Mouse (Mus musculus): ENCODE data around the gene Hcn2.
A peak's percentile ranks its signal among the peaks of the same experiment; 100 is the strongest.
"Not testable (repeated sequence)": the region's sequence is repeated elsewhere in the genome, so short reads cannot be mapped to it uniquely, and the experiment has no call there.

Gene Hcn2

DNA sequence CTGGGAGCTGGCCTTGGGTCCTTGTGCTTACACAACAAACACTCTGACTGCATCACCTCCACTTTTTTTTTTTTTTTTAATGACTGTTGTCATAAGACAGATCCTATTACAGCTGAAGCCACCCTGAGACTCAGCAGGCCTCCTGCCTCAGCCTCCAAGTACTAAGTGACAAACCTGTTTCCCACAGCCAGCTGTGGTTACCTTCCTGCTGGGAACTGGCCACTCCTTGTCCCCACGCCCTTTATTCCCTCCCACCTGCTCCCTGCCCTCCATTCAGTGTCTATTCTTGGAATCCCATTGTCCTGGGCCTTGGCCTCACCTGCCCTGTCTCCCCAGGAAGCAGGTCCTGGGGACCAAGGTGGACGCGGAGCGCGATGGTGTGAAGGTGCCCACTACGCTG is 28.9 kb upstream of the Hcn2 start:
- DNase-seq (ENCODE audit: low read depth, low spot score): no peak

DNA sequence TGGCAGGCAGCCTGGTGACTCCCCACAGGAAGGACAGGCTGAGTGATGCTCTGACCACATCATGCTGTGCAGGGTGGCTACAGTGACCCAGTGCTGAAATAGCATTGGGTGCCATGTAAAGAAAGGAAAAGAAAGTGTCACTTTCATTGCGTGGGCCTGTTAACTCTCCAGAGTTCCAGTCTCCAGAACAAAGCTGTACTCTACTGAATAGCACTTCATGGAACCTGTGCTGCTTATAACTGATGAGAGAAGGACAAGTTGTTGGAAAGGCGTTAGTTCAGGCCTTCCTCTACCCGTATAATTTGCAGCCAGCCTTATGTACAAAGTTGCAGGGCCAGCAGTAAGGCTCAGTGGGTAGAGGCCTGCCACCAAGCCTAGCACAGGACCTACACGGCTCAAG is 27.7 kb upstream of the Hcn2 start, which contains the start of gene Gzmm:
Gzmm (plus strand) TSS at position 301 of the 400 bp plus-strand sequence.
- no peak for DNase-seq (ENCODE audit: low read depth, low spot score)

DNA sequence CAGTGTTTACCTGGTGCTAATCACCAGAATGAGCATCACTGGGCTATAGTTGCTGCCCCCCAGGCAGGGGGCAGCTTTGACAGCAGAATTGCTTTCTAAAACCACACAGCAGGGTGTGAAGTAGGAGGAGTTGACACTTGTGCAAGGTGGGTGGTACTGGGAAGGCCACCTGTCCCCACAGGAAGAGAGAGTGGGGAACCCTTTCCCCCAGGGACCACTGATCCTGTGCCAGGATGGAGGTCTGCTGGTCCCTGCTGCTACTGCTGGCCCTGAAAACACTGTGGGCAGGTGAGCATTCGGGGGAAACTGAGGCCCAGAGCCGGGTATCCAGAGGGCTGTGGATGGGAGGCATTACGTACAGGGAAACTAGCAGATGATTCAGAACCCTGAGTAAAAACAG is 27.3 kb upstream of the Hcn2 start:
- no peak for DNase-seq (ENCODE audit: low read depth, low spot score)

DNA sequence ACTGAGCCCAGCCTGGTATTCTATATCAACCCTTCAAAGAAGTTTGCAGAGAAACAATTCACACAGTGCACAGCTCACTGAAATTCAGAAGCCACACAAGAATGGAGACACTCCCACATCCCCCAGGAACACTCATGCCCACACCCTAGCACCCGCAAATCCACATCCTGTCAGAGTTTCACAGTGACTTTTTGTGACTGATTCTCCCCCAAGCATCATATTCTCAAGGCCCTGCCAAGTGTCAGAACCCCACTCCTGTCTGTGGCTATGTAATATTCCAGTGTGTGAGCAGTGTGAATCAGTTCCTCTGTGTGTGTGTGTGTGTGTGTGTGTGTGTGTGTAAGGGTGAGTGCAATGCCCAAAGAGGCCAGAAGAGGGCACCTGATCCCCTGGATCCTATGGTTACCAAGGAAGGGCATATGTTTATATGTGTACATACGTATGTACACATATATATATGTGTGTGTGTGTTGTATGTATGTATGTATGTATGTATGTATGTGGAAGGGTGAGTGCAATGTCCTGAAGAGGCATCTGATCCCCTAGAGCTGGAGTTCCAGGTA is 24.4 kb upstream of the Hcn2 start:
- DNase-seq (ENCODE audit: low read depth, low spot score): no peak

DNA sequence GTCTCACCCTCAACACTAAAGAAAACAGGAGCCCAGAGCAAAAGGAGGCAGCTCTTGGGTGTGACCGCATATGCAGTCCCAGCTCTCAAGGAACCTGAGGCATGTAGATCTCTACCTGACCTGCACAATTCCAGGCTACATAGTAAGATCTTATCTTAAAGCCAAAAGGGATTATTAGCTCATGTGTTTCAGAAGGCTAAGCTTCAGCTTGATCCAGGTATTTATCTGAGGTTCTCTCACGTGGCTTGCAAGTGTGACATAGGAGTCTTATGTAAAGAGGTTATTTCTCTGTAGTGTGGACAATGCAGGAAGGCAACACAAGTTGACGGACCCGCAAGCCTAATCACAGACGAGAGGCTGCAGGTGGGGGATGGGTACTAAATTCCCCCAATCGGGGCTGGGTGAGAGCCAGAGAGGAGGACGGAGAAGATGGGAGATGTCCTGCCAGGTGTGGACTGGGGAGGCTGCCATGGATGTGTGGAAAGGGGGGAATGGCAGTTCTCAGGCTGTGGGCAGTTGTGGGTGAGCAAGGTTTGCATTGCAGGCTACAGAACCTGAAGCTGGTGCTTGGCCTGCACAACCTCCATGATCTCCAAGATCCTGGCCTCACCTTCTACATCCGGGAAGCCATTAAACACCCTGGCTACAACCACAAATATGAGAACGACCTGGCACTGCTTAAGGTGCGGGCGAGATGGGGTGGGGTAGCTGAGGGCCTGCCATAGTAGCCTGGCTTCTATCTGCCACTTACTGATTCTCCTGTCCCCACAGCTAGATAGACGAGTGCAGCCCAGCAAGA is 22.7 kb upstream of the Hcn2 start:
- no peak for DNase-seq (ENCODE audit: low read depth, low spot score)

DNA sequence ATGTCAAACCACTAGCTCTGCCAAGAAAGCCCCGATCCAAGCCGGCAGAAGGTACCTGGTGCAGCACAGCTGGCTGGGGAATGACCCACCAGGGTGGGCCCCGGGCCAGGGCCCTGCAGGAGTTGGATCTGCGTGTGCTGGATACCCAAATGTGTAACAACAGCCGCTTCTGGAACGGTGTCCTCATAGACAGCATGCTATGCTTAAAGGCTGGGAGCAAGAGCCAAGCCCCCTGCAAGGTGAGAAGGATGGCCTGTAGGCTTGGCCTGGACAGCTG is 22.1 kb upstream of the Hcn2 start:
- no peak for DNase-seq (ENCODE audit: low read depth, low spot score)

DNA sequence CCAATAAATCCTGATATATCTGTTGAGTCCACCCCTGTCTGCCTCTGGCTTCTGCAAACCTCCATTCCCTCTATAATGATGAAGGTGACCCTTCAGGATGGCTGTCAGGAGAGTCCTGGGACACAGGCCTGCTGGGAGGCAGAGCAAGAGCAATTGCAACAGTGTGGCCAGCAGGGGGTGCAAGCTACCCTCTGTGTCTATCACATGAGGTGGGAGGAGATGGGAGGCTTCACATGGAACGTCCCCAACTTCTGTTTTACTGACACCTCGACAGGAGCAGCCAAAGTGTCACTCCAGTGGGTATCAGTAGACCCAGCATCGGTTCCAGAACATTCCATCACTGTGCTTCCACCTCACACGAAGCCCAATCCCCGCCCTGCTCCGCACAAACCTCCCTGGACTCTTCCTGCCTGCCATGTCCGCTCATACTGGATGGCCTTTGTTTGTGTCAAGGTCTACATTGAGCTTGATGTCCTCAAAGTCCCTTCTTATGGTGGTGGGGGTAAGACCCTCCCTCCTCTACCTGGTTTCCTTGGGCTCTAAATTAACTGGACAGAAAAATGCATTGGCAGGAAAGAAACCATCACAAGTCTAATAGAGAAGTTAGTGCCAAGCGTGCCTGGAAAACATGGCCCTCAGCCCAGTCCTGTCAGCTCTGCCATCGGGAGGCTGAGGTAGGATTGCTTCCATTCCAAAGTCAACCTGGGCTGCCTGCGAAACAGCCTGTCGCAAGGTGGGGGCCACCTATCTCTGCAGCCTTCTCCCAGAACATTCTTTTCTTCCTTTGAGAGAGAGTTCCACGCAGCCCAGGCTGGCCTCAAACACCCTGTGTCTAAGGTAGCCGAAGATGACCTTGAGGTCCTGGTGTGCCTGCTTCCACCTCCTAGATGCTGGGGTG is 21.0 kb upstream of the Hcn2 start:
- peak; percentile 76 for DNase-seq (ENCODE audit: low read depth, low spot score)

DNA sequence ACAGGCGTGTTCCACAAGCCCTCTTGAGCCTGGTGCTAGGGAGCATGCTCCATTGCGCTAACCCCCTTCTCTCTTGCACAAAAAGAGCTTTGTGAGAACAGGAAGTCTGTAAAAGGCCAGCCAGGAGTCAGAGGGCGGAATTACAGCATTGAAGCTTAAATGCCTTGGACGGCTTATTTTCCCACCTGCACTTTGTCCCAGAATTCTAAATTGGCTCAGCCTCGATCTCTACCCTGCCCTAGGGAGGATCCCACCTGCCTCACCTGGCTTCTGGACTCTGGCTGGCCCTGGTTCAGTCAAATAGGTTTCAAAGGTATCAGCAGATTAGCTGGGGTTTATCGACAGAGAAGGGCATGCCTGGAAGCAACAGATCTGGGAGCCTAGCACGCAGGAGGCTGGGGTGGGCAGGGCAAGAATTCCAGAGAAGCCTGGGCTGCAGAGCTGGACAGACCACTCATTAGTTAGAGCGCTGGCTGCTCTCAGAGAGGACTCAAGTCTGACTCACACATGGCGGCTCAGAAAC is 20.2 kb upstream of the Hcn2 start:
- DNase-seq (ENCODE audit: low read depth, low spot score): no peak

DNA sequence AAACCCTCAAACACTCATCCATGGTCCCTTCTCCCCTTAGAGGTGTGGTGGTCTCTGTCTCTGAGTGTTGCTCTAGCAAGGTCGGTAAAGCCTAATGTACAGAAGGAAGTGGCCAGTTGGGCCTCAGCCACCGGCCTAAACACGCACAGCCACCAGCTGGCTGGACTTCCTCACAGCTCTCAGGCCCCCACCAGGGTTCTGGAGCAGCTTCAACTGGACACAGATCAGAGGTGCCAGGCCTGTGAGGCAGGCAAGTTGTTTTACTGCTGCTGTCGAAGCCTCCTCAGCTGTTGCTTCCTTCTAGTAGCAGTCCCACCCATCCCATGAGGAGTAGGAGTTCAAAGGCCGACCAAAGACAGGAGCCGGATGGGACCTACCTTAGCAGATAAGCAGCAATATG is 18.5 kb upstream of the Hcn2 start:
- DNase-seq (ENCODE audit: low read depth, low spot score): no peak

DNA sequence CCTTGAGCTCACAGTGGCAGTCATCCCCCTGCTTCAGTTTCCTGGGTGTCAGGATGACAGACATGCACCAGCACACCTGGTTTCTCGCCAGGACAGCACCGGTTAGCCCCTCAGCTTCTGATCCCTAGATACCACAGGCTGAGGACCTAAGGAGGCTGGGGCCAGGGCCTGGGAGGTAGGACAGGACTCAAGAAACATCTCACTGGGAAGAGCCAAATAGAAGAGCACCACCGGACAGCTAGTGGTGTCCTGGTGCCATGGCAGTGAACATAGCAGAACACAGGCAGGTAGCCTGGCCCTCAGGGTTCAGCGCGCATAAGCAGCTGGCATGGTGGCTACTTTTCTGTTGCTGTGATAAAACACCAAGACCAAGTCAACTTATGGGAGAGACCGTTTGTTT is 18.0 kb upstream of the Hcn2 start:
- no peak for DNase-seq (ENCODE audit: low read depth, low spot score)

DNA sequence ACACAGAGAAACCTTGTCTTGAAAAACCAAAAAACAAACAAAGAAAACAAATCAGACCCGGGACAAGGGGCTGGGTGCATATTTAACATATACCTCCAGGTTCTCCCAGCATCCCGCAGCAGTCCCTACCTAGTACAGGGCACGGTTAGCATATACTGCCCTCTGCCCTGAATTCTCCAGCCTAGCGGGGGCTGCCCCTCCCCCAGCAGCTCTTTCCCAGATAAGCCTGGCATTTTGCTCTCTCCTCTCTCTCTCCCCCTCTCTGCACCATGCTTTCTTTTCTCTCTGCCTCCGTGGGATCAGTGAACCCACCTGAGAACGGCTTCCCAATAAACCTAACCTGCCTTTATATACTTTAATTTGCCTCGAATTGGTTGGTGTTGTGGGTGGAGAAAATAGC is 15.8 kb upstream of the Hcn2 start:
- DNase-seq (ENCODE audit: low read depth, low spot score): no peak

DNA sequence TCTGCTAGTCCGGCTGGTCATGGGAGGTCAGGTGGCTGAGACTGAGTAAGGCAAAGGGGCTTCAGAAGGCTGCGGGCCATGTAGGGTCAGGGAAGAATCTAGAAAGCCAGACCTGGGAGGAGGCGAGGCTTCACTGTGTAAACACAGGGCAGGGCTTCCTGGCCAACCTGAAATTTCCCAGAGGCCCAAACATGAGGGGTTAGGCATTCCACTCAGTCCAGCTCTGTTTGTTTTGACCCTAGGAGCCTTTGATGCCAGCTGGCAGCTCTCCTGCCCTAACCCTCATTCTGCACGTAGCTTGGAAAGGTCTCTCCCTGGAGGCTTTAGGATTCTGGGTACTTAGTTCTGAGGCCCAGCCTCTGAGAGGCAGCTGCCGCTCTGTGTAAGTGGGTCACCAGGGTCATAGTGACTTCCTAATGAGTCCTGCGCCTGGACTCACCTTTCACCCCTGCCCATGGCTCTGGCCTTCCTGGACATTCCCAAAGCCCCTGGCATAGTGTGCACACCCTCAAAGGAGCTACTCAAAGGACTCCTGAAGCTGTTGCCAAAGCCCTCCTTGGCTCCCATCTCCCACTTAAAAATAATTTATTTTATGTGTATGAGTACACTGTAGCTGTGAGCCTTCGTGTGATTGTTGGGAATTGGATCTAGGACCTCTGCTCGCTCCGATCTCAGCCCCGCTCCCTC is 14.8 kb upstream of the Hcn2 start:
- no peak for DNase-seq (ENCODE audit: low read depth, low spot score)

DNA sequence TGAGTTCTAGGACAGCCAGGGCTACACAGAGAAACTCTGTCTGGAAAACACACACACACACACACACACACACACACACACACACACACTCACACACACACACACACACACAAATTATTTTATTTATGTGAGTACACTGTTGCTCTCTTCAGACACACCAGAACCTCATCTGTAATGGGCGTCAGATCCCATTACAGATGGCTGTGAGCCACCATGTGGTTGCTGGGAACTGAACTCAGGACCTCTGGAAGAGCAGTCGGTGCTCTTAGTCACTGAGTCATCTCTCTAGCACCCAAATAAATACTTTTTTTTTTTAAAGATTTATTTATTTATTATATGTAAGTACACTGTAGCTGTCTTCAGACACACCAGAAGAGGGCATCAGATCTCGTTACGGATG is 13.5 kb upstream of the Hcn2 start:
- not testable (repeated sequence) for DNase-seq (ENCODE audit: low read depth, low spot score)

DNA sequence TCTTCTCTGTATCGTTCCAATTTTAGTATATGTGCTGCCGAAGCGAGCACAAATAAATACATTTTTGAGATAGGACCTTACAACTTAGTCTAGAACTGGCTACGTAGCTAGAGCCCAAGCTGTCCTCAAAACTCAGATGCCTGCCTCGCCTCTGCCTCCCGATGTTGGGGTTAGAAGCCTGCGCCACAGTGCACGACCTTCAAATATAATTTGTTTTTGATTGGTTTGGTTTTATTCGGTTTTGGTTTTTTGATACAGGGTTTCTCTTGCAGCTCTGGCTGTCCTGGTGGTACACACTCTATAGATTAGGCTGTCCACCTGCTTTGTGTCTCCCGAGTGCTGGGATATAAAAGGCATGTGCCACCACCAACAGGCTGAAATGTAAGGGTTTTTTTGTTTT is 12.9 kb upstream of the Hcn2 start:
- no peak for DNase-seq (ENCODE audit: low read depth, low spot score)

DNA sequence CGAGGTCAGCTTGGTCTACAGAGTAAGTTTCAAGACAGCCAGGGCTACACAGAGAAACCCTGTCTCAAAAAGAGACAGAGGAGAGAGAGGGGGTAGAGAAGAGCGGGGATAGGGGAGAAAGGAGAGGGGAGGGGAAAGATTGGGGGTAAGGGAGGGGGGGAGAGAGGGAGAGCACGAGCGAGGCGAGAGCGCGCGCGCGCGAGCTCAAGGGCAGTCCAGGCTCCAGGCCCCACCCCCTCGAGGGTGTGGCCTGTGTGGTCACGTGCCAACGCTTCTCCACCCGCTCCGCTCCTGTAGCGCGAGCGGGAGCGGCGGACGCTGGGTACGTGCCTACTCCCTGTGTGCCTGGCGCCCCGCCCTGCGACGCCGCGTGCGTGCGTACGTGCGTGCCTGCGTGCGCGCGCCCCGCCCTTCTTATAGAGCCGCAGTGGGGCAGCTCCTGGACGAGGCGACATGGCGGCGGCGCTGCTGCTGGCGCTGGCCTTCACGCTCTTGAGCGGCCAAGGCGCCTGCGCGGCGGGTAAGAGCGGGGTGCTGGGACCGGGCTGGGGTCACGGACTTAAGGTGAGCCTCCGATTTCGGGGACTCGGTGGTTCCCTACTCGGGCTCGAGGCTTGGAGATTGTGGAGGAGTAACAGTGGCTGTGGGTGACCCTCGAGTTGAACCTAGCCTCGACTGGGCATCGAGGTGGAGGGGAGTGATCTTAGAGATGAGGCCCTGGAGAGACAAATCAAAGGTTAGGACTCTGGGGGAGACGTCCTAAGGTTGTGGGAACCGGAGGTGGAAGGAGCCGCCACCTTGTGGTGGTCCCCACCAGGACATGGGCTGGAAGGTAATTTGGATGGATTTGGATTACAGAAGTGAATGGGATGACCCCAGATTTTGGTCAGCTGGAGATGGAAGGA is 12.1 kb upstream of the Hcn2 start, which contains the start of gene Bsg:
Bsg (plus strand) TSS at position 427 of the 905 bp plus-strand sequence.
- DNase-seq (ENCODE audit: low read depth, low spot score): peak; percentile 100

DNA sequence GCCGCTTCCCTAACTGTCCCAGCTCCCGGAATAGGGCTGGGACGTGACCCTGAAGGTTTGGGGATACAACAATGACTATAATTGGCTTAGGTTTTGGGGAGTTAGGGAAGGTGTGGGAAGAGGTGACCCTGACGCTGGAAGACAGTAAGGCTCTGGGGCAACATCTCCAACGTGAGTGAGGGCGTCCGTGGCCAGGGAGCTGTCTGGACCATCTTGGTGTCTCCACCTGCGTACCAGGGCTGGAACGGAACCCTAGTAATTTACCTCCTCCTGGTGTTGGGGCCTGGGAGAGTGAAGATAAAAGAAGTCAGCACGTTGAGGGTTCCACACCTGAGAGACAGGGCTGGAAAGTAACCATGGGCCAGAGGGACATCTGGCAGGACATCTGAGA is 11.5 kb upstream of the Hcn2 start:
- DNase-seq (ENCODE audit: low read depth, low spot score): no peak

DNA sequence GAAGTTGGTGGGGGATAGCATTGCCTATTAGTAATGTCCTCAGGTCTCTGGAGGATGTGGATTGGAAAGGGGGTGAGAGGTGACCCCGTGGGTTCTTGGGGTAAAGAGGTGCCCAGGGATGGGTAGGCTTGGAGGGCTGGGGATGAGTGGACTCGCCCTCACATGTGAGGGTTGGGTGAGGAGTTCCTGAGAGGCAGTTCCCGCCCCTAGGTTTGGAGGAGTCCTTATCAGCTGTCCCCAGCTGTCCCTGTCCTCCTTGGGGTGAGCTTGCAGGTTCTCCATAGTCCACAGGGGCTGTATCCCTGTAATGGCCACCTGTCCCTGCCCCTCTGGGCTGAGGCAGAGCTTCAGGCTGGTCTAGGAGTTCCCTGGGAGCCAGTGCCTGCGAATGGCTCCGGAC is 10.5 kb upstream of the Hcn2 start:
- DNase-seq (ENCODE audit: low read depth, low spot score): no peak

DNA sequence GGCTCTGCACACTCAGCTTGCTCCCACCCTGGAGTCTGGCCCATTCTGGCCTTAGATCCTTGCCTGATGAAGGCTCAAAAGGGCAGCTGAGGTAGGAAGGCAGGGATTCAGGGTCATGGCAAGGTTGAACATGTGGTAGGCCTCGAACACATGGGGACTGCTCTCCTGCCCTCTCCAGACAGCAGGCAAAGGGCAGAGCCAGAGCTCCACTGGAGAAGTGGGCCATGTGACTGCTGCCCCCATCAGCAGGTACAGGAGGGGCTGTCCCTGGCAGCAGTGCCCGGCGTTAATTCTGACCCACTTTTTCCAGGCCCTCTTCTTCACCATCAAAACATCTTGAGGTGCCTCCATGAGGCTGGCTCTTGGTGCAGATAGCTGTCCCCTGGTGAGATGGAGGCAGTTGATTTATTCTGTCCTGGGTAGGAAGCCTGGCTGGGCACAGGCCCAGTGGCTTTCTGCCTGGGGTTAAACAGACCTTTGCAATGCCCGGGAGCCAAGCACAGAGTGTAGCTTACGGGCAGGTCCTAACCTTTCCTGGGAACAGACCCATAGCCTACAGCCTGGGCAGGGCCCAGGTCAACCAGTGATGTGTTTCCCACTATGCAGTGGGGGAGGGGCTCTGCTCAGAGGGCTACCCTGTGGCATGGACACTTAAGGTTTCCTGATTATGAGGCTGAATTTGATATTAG is 9.9 kb upstream of the Hcn2 start:
- no peak for DNase-seq (ENCODE audit: low read depth, low spot score)

DNA sequence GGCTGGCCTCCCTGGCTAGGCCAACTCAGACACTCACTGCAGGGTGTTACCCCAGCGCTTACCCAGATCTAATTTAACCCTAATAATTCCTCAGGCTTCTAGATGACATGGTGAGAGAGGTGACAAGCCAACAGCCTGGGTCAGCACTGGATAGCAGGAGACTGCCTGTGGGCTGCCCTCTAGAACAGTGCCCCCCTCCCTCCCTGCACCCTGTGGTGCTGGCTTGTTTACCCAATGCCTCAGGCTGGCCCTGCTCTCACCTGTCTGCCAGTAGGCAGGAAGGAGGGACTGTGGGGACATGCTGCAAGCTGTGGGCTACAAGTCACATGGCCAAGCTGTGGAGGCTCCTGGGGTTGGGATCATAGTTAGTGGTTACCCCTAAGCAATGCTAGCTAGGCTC is 9.3 kb upstream of the Hcn2 start:
- no peak for DNase-seq (ENCODE audit: low read depth, low spot score)

DNA sequence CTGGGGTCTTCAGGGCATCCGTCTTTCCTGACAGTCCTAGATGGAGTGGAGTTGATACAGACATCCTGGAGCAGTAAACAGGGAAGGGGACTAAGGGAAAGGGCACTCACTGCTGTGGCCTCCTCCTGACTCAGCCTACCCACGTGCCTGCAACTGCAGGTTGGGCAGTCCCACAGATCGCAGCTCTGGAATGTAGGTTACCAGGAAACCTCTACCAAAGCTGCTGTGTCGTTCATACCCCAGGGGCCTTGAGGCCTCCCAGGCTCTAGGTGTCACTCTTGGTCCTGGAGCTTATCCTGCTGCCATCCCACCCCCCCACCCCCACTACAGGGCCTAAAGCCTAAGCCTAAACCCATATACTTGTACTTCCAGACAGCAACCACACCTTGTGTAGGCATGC is 8.7 kb upstream of the Hcn2 start:
- DNase-seq (ENCODE audit: low read depth, low spot score): no peak
